Mouse (Mus musculus): ENCODE data around the gene 1700018G05Rik. TPM values are rescaled to one million over a fixed set of nuclear protein-coding genes. Genes with fewer than 3 reads are reported as not detected.

The 1700018G05Rik gene
- polyA plus RNA-seq, 1 experiment from 2014 or later: not detected

DNA sequence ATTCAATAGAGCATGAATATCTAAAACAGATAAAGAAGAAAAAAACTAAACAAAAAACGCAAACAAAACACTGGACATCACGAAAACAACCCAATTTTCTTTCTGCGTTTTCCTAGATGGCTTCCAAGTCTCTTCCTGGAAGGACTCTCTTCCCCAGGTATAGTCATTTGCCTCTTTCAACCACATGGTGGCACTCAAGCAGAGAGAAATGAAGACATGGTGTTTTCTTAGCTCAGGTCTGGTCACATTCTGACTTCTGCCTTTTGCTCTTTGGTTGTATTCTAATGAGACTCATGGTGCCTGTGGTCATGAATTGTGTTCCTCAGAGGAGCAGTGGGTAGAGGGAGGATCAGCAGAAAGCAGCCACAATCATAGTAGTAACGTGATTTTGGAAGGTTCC lies 30.7 kb downstream of the 1700018G05Rik start:
- H3K27me3 ChIP-seq (ENCODE audit: control insufficient read depth, insufficient read depth, low read length): no peaks in the 10 kb centered on the region
- H3K4me2 ChIP-seq (ENCODE audit: low read depth, low read length): no peak overlapping the region
- H3K9ac ChIP-seq (replicated peaks; ENCODE audit: low read depth, low read length): no peak overlapping the region
- ATAC-seq (ENCODE audit: low read depth): no peak
- H3K27ac ChIP-seq (ENCODE audit: low read depth, low read length): no peak overlapping the region
- no peaks in the 10 kb centered on the region for H3K4me1 ChIP-seq (ENCODE audit: control insufficient read depth, insufficient read depth, low read length)
- WGBS: 41% methylated on average over 4 of the region's 4 CpGs
- no peaks in the 10 kb centered on the region for H3K9me3 ChIP-seq (ENCODE audit: control insufficient read depth, low read length)
- H3K4me3 ChIP-seq (ENCODE audit: low read depth, low read length): no peak overlapping the region
- no peaks in the 10 kb centered on the region for H3K36me3 ChIP-seq (ENCODE audit: control insufficient read depth, insufficient read depth, low read length)

- no peak overlapping the region for H3K4me3 ChIP-seq (ENCODE audit: low read depth, low read length)
- H3K36me3 ChIP-seq (ENCODE audit: control insufficient read depth, insufficient read depth, low read length): no peaks in the 10 kb centered on the region
- H3K27me3 ChIP-seq (ENCODE audit: control insufficient read depth, insufficient read depth, low read length): no peaks in the 10 kb centered on the region
- H3K9me3 ChIP-seq (ENCODE audit: control insufficient read depth, low read length): no peaks in the 10 kb centered on the region
- no peak overlapping the region for H3K4me2 ChIP-seq (ENCODE audit: low read depth, low read length)
- WGBS: 69% methylated on average over 2 of the region's 2 CpGs
- no peak overlapping the region for H3K27ac ChIP-seq (ENCODE audit: low read depth, low read length)
- no peak for ATAC-seq (ENCODE audit: low read depth)
- H3K4me1 ChIP-seq (ENCODE audit: control insufficient read depth, insufficient read depth, low read length): no peaks in the 10 kb centered on the region
- H3K9ac ChIP-seq (replicated peaks; ENCODE audit: low read depth, low read length): no peak overlapping the region
Measured at GRCm38 (mm10) chrX:102960581-102960980, 32.4 kb downstream of the 1700018G05Rik start.

Other genes with a start within 250 kb of the 1700018G05Rik start
- gene Gm3880, start 241.4 kb upstream of the 1700018G05Rik start, polyA plus RNA-seq (2014; fragmentation: Nextera tagmentation; extraction: Ambion mirVana): not detected in 2 replicates
- not detected in 2 replicates for gene Gm9112, start 220.7 kb upstream of the 1700018G05Rik start, polyA plus RNA-seq (2014; fragmentation: Nextera tagmentation; extraction: Ambion mirVana)
- gene Dmrtc1b, start 220.5 kb upstream of the 1700018G05Rik start, polyA plus RNA-seq (2014; fragmentation: Nextera tagmentation; extraction: Ambion mirVana): not detected in 2 replicates
- gene Dmrtc1c1, start 125.4 kb upstream of the 1700018G05Rik start, polyA plus RNA-seq (2014; fragmentation: Nextera tagmentation; extraction: Ambion mirVana): not detected in 2 replicates
- not detected in 2 replicates for gene Dmrtc1c2, start 73.8 kb upstream of the 1700018G05Rik start, polyA plus RNA-seq (2014; fragmentation: Nextera tagmentation; extraction: Ambion mirVana)
- gene 1700031F05Rik, start 60.4 kb upstream of the 1700018G05Rik start, polyA plus RNA-seq (2014; fragmentation: Nextera tagmentation; extraction: Ambion mirVana): not detected in 2 replicates
- gene Dmrtc1a, start 19.7 kb upstream of the 1700018G05Rik start, polyA plus RNA-seq (2014; fragmentation: Nextera tagmentation; extraction: Ambion mirVana): 1.4 and 3.0 TPM in 2 replicates
- not detected in 2 replicates for gene 1700011M02Rik, start 19.5 kb upstream of the 1700018G05Rik start, polyA plus RNA-seq (2014; fragmentation: Nextera tagmentation; extraction: Ambion mirVana)